Mouse (Mus musculus): ENCODE measurements around the gene Btn2a2. TPM values are rescaled to one million over a fixed set of nuclear protein-coding genes. Genes with fewer than 3 reads are reported as not detected.

Btn2a2 gene
- total RNA-seq, 2 experiments from 2014 or later: not detected

- ATAC-seq (replicated peaks; ENCODE audit: low FRiP score, low TSS enrichment, poor library complexity, severe bottlenecking): peak; percentile 90
Measured at GRCm38 (mm10) chr13:23459264-23459846, 29.3 kb downstream of the Btn2a2 start.

- no peak for ATAC-seq (replicated peaks; ENCODE audit: low FRiP score, low TSS enrichment, poor library complexity, severe bottlenecking)
Measured at GRCm38 (mm10) chr13:23453926-23454325, 34.7 kb downstream of the Btn2a2 start.

- peak; percentile 69 for ATAC-seq (replicated peaks; ENCODE audit: low FRiP score, low TSS enrichment, poor library complexity, severe bottlenecking)
Measured at GRCm38 (mm10) chr13:23453362-23453862, 35.2 kb downstream of the Btn2a2 start.

GRCm38 (mm10) chr13:23450398-23450797 lies 38.3 kb downstream of the Btn2a2 start:
- peak; percentile 28; the same call in 1 of the 2 replicates for ATAC-seq (replicated peaks; ENCODE audit: low FRiP score, low TSS enrichment, poor library complexity, severe bottlenecking)

- ATAC-seq (replicated peaks; ENCODE audit: low FRiP score, low TSS enrichment, poor library complexity, severe bottlenecking): peak; percentile 55
Measured at GRCm38 (mm10) chr13:23449235-23450095, 39.2 kb downstream of the Btn2a2 start.

- no peak for ATAC-seq (replicated peaks; ENCODE audit: low FRiP score, low TSS enrichment, poor library complexity, severe bottlenecking)
Measured at GRCm38 (mm10) chr13:23448758-23449157, 39.9 kb downstream of the Btn2a2 start.

GRCm38 (mm10) chr13:23446498-23446952 lies 42.1 kb downstream of the Btn2a2 start:
- peak; percentile 34; the same call in 1 of the 2 replicates for ATAC-seq (replicated peaks; ENCODE audit: low FRiP score, low TSS enrichment, poor library complexity, severe bottlenecking)

GRCm38 (mm10) chr13:23445561-23446320 lies 42.9 kb downstream of the Btn2a2 start:
- ATAC-seq (replicated peaks; ENCODE audit: low FRiP score, low TSS enrichment, poor library complexity, severe bottlenecking): peak; percentile 79

- no peak for ATAC-seq (replicated peaks; ENCODE audit: low FRiP score, low TSS enrichment, poor library complexity, severe bottlenecking)
Measured at GRCm38 (mm10) chr13:23445156-23445555, 43.5 kb downstream of the Btn2a2 start.

- peak; percentile 38; the same call in 1 of the 2 replicates for ATAC-seq (replicated peaks; ENCODE audit: low FRiP score, low TSS enrichment, poor library complexity, severe bottlenecking)
Measured at GRCm38 (mm10) chr13:23444451-23444850, 44.2 kb downstream of the Btn2a2 start.

GRCm38 (mm10) chr13:23439901-23440300 lies 48.8 kb downstream of the Btn2a2 start:
- no peak for ATAC-seq (replicated peaks; ENCODE audit: low FRiP score, low TSS enrichment, poor library complexity, severe bottlenecking)

- 0 out of 2 replicates have a peak, but pooled peaks have one; percentile 46 for ATAC-seq (replicated peaks; ENCODE audit: low FRiP score, low TSS enrichment, poor library complexity, severe bottlenecking)
Measured at GRCm38 (mm10) chr13:23438521-23438920, 50.1 kb downstream of the Btn2a2 start.

- ATAC-seq (replicated peaks; ENCODE audit: low FRiP score, low TSS enrichment, poor library complexity, severe bottlenecking): peak; percentile 70
Measured at GRCm38 (mm10) chr13:23437908-23438307, 50.7 kb downstream of the Btn2a2 start.

GRCm38 (mm10) chr13:23436861-23437822 lies 51.5 kb downstream of the Btn2a2 start:
- no peak for ATAC-seq (replicated peaks; ENCODE audit: low FRiP score, low TSS enrichment, poor library complexity, severe bottlenecking)

- ATAC-seq (replicated peaks; ENCODE audit: low FRiP score, low TSS enrichment, poor library complexity, severe bottlenecking): no peak
Measured at GRCm38 (mm10) chr13:23436231-23436661, 52.4 kb downstream of the Btn2a2 start.

GRCm38 (mm10) chr13:23435676-23436075 lies 53.0 kb downstream of the Btn2a2 start:
- no peak for ATAC-seq (replicated peaks; ENCODE audit: low FRiP score, low TSS enrichment, poor library complexity, severe bottlenecking)

GRCm38 (mm10) chr13:23435241-23435640 lies 53.4 kb downstream of the Btn2a2 start:
- no peak for ATAC-seq (replicated peaks; ENCODE audit: low FRiP score, low TSS enrichment, poor library complexity, severe bottlenecking)

- no peak for ATAC-seq (replicated peaks; ENCODE audit: low FRiP score, low TSS enrichment, poor library complexity, severe bottlenecking)
Measured at GRCm38 (mm10) chr13:23434426-23434825, 54.2 kb downstream of the Btn2a2 start.
